Mouse (Mus musculus): Measurements from ENCODE around the gene Prmt2. TPM values are rescaled to one million over a fixed set of nuclear protein-coding genes. Genes with fewer than 3 reads are reported as not detected.
A peak's percentile ranks its signal among the peaks of the same experiment; 100 is the strongest.

Prmt2 gene
- polyA plus RNA-seq, 1 experiment from 2014 or later, result 5.7 TPM

- ATAC-seq (ENCODE audit: insufficient read depth), result no peak
- no peaks in the 10 kb centered on the region for H3K27me3 ChIP-seq
- no peak overlapping the region for H3K4me3 ChIP-seq (replicated peaks)
- no peak overlapping the region for H3K9ac ChIP-seq
- WGBS (ENCODE audit: insufficient replicate concordance), result 85% methylated on average over 17 of the region's 17 CpGs
- H3K4me2 ChIP-seq, result no peak overlapping the region
- H3K27ac ChIP-seq (replicated peaks), result no peak overlapping the region
- no peaks in the 10 kb centered on the region for H3K4me1 ChIP-seq (replicated peaks)
- no peaks in the 10 kb centered on the region; the same call in 1 of the 2 replicates for H3K36me3 ChIP-seq (replicated peaks)
- H3K9me3 ChIP-seq (replicated peaks), result no peaks in the 10 kb centered on the region
Observed at GRCm38 (mm10) chr10:76217056-76217455, 20.6 kb downstream of the Prmt2 start.

- no peak for ATAC-seq (ENCODE audit: insufficient read depth)
- Histone ChIP-seq H3K4me3 (replicated peaks) (no peak overlapping the region), H3K27me3 (no peaks in the 10 kb centered on the region), H3K9ac (no peak overlapping the region), H3K9me3 (replicated peaks) (no peaks in the 10 kb centered on the region), H3K36me3 (replicated peaks) (no peaks in the 10 kb centered on the region; the same call in 1 of the 2 replicates), H3K4me2 (no peak overlapping the region), H3K4me1 (replicated peaks) (no peaks in the 10 kb centered on the region), H3K27ac (replicated peaks) (no peak overlapping the region)
- 62% methylated on average over 4 of the region's 4 CpGs for WGBS (ENCODE audit: insufficient replicate concordance)
Observed at GRCm38 (mm10) chr10:76214161-76214560, 23.5 kb downstream of the Prmt2 start.

GRCm38 (mm10) chr10:76212121-76212520 lies 25.5 kb downstream of the Prmt2 start:
- Histone ChIP-seq H3K9ac (no peak overlapping the region), H3K4me3 (replicated peaks) (no peak overlapping the region), H3K36me3 (replicated peaks) (no peaks in the 10 kb centered on the region; the same call in 1 of the 2 replicates), H3K4me1 (replicated peaks) (no peaks in the 10 kb centered on the region), H3K27ac (replicated peaks) (no peak overlapping the region), H3K4me2 (no peak overlapping the region), H3K9me3 (replicated peaks) (no peaks in the 10 kb centered on the region), H3K27me3 (no peaks in the 10 kb centered on the region)
- ATAC-seq (ENCODE audit: insufficient read depth), result no peak
- 68% methylated on average over 6 of the region's 6 CpGs for WGBS (ENCODE audit: insufficient replicate concordance)

- H3K36me3 ChIP-seq (replicated peaks), result no peaks in the 10 kb centered on the region; the same call in 1 of the 2 replicates
- H3K27me3 ChIP-seq, result no peaks in the 10 kb centered on the region
- ATAC-seq (ENCODE audit: insufficient read depth), result no peak
- no peaks in the 10 kb centered on the region for H3K9me3 ChIP-seq (replicated peaks)
- 85% methylated on average over 7 of the region's 7 CpGs for WGBS (ENCODE audit: insufficient replicate concordance)
- H3K4me1 ChIP-seq (replicated peaks), result no peaks in the 10 kb centered on the region
- no peak overlapping the region for H3K27ac ChIP-seq (replicated peaks)
- no peak overlapping the region for H3K9ac ChIP-seq
- no peak overlapping the region for H3K4me3 ChIP-seq (replicated peaks)
- no peak overlapping the region for H3K4me2 ChIP-seq
Observed at GRCm38 (mm10) chr10:76210806-76211205, 26.9 kb downstream of the Prmt2 start.

GRCm38 (mm10) chr10:76209241-76209640 lies 28.4 kb downstream of the Prmt2 start:
- no peak overlapping the region for H3K27ac ChIP-seq (replicated peaks)
- no peaks in the 10 kb centered on the region for H3K9me3 ChIP-seq (replicated peaks)
- no peak overlapping the region for H3K4me2 ChIP-seq
- no peaks in the 10 kb centered on the region for H3K4me1 ChIP-seq (replicated peaks)
- H3K4me3 ChIP-seq (replicated peaks), result no peak overlapping the region
- no peak overlapping the region for H3K9ac ChIP-seq
- no peaks in the 10 kb centered on the region for H3K27me3 ChIP-seq
- no peaks in the 10 kb centered on the region; the same call in 1 of the 2 replicates for H3K36me3 ChIP-seq (replicated peaks)
- ATAC-seq (ENCODE audit: insufficient read depth), result no peak
- 83% methylated on average over 8 of the region's 8 CpGs for WGBS (ENCODE audit: insufficient replicate concordance)

GRCm38 (mm10) chr10:76207262-76207796 lies 30.3 kb downstream of the Prmt2 start:
- ATAC-seq (ENCODE audit: insufficient read depth), result no peak
- Histone ChIP-seq H3K9ac (no peak overlapping the region), H3K27ac (replicated peaks) (no peak overlapping the region), H3K36me3 (replicated peaks) (no peaks in the 10 kb centered on the region), H3K4me3 (replicated peaks) (no peak overlapping the region), H3K9me3 (replicated peaks) (no peaks in the 10 kb centered on the region), H3K4me1 (replicated peaks) (no peaks in the 10 kb centered on the region), H3K4me2 (no peak overlapping the region), H3K27me3 (no peaks in the 10 kb centered on the region)
- 75% methylated on average over 13 of the region's 13 CpGs for WGBS (ENCODE audit: insufficient replicate concordance)

- Histone ChIP-seq H3K36me3 (replicated peaks) (no peaks in the 10 kb centered on the region), H3K9me3 (replicated peaks) (no peaks in the 10 kb centered on the region), H3K4me2 (peak overlapping the region; percentile 45), H3K4me3 (replicated peaks) (peak overlapping the region; percentile 27), H3K9ac (no peak overlapping the region), H3K4me1 (replicated peaks) (no peaks in the 10 kb centered on the region; the same call in 1 of the 2 replicates), H3K27me3 (no peaks in the 10 kb centered on the region), H3K27ac (replicated peaks) (no peak overlapping the region)
- ATAC-seq (ENCODE audit: insufficient read depth), result no peak
- 12% methylated on average over 18 of the region's 18 CpGs for WGBS (ENCODE audit: insufficient replicate concordance)
Observed at GRCm38 (mm10) chr10:76203798-76204283, 33.8 kb downstream of the Prmt2 start.

- H3K36me3 ChIP-seq (replicated peaks), result no peaks in the 10 kb centered on the region
- ATAC-seq (ENCODE audit: insufficient read depth), result no peak
- H3K4me3 ChIP-seq (replicated peaks), result no peak overlapping the region
- no peaks in the 10 kb centered on the region for H3K9me3 ChIP-seq (replicated peaks)
- H3K4me2 ChIP-seq, result no peak overlapping the region
- no peak overlapping the region for H3K9ac ChIP-seq
- 11% methylated on average over 7 of the region's 7 CpGs for WGBS (ENCODE audit: insufficient replicate concordance)
- H3K27me3 ChIP-seq, result no peaks in the 10 kb centered on the region
- no peak overlapping the region for H3K27ac ChIP-seq (replicated peaks)
- H3K4me1 ChIP-seq (replicated peaks), result no peaks in the 10 kb centered on the region; the same call in 1 of the 2 replicates
Observed at GRCm38 (mm10) chr10:76201978-76202377, 35.7 kb downstream of the Prmt2 start.

GRCm38 (mm10) chr10:76201416-76201815 lies 36.2 kb downstream of the Prmt2 start:
- Histone ChIP-seq H3K9ac (no peak overlapping the region), H3K27me3 (no peaks in the 10 kb centered on the region), H3K4me3 (replicated peaks) (no peak overlapping the region), H3K4me2 (no peak overlapping the region), H3K4me1 (replicated peaks) (no peaks in the 10 kb centered on the region; the same call in 1 of the 2 replicates), H3K36me3 (replicated peaks) (no peaks in the 10 kb centered on the region), H3K27ac (replicated peaks) (no peak overlapping the region), H3K9me3 (replicated peaks) (no peaks in the 10 kb centered on the region)
- 56% methylated on average over 3 of the region's 3 CpGs for WGBS (ENCODE audit: insufficient replicate concordance)
- ATAC-seq (ENCODE audit: insufficient read depth), result no peak

GRCm38 (mm10) chr10:76188010-76188409 lies 49.7 kb downstream of the Prmt2 start:
- no peak overlapping the region for H3K9ac ChIP-seq
- WGBS (ENCODE audit: insufficient replicate concordance), result 47% methylated on average over 1 of the region's 1 CpGs
- no peak overlapping the region for H3K27ac ChIP-seq (replicated peaks)
- H3K36me3 ChIP-seq (replicated peaks), result no peaks in the 10 kb centered on the region
- no peaks in the 10 kb centered on the region for H3K27me3 ChIP-seq
- no peak for ATAC-seq (ENCODE audit: insufficient read depth)
- no peak overlapping the region for H3K4me3 ChIP-seq (replicated peaks)
- H3K4me2 ChIP-seq, result no peak overlapping the region
- no peaks in the 10 kb centered on the region for H3K9me3 ChIP-seq (replicated peaks)
- H3K4me1 ChIP-seq (replicated peaks), result no peaks in the 10 kb centered on the region

GRCm38 (mm10) chr10:76185216-76185615 lies 52.4 kb downstream of the Prmt2 start:
- no peaks in the 10 kb centered on the region for H3K9me3 ChIP-seq (replicated peaks)
- no peak overlapping the region for H3K9ac ChIP-seq
- WGBS (ENCODE audit: insufficient replicate concordance), result 63% methylated on average over 4 of the region's 4 CpGs
- H3K4me3 ChIP-seq (replicated peaks), result no peak overlapping the region
- no peak overlapping the region for H3K4me2 ChIP-seq
- H3K36me3 ChIP-seq (replicated peaks), result no peaks in the 10 kb centered on the region
- H3K27me3 ChIP-seq, result no peaks in the 10 kb centered on the region
- no peak for ATAC-seq (ENCODE audit: insufficient read depth)
- no peak overlapping the region for H3K27ac ChIP-seq (replicated peaks)
- H3K4me1 ChIP-seq (replicated peaks), result no peaks in the 10 kb centered on the region

- H3K4me3 ChIP-seq (replicated peaks), result no peak overlapping the region
- no peak for ATAC-seq (ENCODE audit: insufficient read depth)
- H3K4me2 ChIP-seq, result no peak overlapping the region
- 44% methylated on average over 2 of the region's 2 CpGs for WGBS (ENCODE audit: insufficient replicate concordance)
- no peak overlapping the region for H3K9ac ChIP-seq
- H3K27ac ChIP-seq (replicated peaks), result no peak overlapping the region
- H3K27me3 ChIP-seq, result no peaks in the 10 kb centered on the region
- H3K4me1 ChIP-seq (replicated peaks), result no peaks in the 10 kb centered on the region
- no peaks in the 10 kb centered on the region for H3K36me3 ChIP-seq (replicated peaks)
- H3K9me3 ChIP-seq (replicated peaks), result no peaks in the 10 kb centered on the region
Observed at GRCm38 (mm10) chr10:76174899-76175298, 62.8 kb downstream of the Prmt2 start.
